Mouse (Mus musculus) neural tube, embryonic 15.5 days (tissue): ENCODE measurements around the gene Ankrd35. TPM values are rescaled to one million over a fixed set of nuclear protein-coding genes. Genes with fewer than 3 reads are reported as not detected.
A peak's percentile ranks its signal among the peaks of the same experiment; 100 is the strongest.
"Not testable (repeated sequence)": the region's sequence is repeated elsewhere in the genome, so short reads cannot be mapped to it uniquely, and the experiment has no call there.

ENCODE experiments used
- ATAC-seq: fragments of 200-750 bp; cut with Nextera tagmentation; 2 replicates; pipeline ENCODE4 v1.8.0; 2017; ENCODE audit warnings: mild to moderate bottlenecking, moderate TSS enrichment, moderate library complexity; ENCODE audit not compliant: low FRiP score
- H3K27ac ChIP-seq: fragments of 300-500 bp; sonication (generic); replicated peaks from 2 replicates; pipeline ENCODE4 v1.5.1; 2015; ENCODE audit warnings: mild to moderate bottlenecking, inconsistent platforms
- H3K27me3 ChIP-seq: fragments of 300-500 bp; sonication (generic); replicated peaks from 2 replicates; pipeline ENCODE4 v1.6.1; 2015; ENCODE audit warnings: inconsistent platforms
- H3K36me3 ChIP-seq: fragments of 300-500 bp; sonication (generic); 2 replicates; pipeline ENCODE4 v1.6.1; 2015; ENCODE audit warnings: inconsistent platforms
- H3K4me1 ChIP-seq: fragments of 300-500 bp; sonication (generic); 2 replicates; pipeline ENCODE4 v1.6.1; 2015; ENCODE audit warnings: inconsistent platforms
- H3K4me2 ChIP-seq: fragments of 300-500 bp; sonication (generic); 2 replicates; pipeline ENCODE4 v1.6.1; 2015; ENCODE audit warnings: inconsistent platforms, mild to moderate bottlenecking, moderate library complexity
- H3K4me3 ChIP-seq: fragments of 300-500 bp; sonication (generic); replicated peaks from 2 replicates; pipeline ENCODE4 v1.5.1; 2015; ENCODE audit warnings: mild to moderate bottlenecking, inconsistent platforms
- H3K9ac ChIP-seq: fragments of 300-500 bp; sonication (generic); replicated peaks from 2 replicates; pipeline ENCODE4 v1.6.1; 2015; ENCODE audit warnings: mild to moderate bottlenecking, inconsistent platforms
- H3K9me3 ChIP-seq: fragments of 300-500 bp; sonication (generic); replicated peaks from 2 replicates; pipeline ENCODE4 v1.6.1; 2016; ENCODE audit warnings: inconsistent platforms
- WGBS: fragments of 180-500 bp; shearing (Covaris S2); methylation state at CpG from one replicate; pipeline ENCODE4 v1.1.7; 2015; ENCODE audit warnings: mixed read lengths; 5-methylcytosine and 5-hydroxymethylcytosine counted together
- polyA plus RNA-seq: library from polyadenylated mRNA; unstranded; fragments of >200 nt; fragmentation: Nextera tagmentation; extraction: Ambion mirVana; gene quantifications from 2 replicates; pipeline ENCODE4 v1.2.1, GENCODE M21; 2015

The Ankrd35 gene
- polyA plus RNA-seq, 1 experiment from 2014 or later, result 2.3 TPM

DNA sequence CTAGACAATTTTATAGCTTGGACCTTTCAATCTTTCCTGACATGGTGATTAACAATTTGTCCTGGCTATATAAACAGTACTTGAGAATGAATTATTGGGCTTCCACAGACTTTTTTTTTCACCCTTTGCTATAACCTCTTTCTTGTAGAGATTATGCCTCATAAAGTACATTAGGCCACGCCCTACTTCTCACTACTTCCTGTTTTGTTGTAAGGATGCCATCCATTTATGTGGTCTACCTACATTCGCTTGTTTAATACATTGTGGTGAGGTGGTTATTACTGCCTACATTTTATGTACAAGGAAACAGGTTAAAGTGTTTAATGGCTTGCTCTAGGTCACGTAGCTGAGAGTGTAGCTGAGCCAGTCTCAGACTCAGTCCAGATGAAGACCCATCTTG lies 5.2 kb downstream of the Ankrd35 start:
- no peak overlapping the region for H3K27ac ChIP-seq
- no peaks in the 10 kb centered on the region for H3K9me3 ChIP-seq
- 76% methylated on average over 3 of the region's 3 CpGs for WGBS
- H3K4me1 ChIP-seq, result peaks cover 6% of the 10 kb centered on the region
- H3K36me3 ChIP-seq, result no peaks in the 10 kb centered on the region
- peaks cover 9% of the 10 kb centered on the region; the same call in 1 of the 2 replicates for H3K27me3 ChIP-seq
- H3K9ac ChIP-seq, result no peak overlapping the region
- no peak overlapping the region for H3K4me3 ChIP-seq
- no peak overlapping the region for H3K4me2 ChIP-seq
- no peak for ATAC-seq

DNA sequence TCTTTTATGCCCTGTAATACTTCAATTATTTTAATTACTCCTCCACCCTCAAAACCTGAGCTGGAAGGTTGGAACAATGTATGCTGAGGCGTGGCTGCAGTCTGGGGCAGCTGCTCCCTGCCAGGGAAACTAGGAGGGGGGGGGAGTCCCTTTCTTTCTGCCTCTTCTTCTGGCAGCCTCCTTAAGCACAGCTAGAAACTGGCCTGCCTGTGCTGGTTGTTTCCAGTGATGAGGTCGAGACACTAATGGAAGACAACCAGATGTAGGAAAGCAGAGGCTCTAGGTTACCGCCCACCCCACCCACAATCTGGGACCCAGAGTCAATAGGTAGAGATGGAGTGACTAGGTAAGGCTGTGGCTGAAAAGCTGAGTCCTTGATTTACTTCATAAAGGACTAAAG lies 5.8 kb downstream of the Ankrd35 start:
- ATAC-seq, result no peak
- Histone ChIP-seq H3K27me3 (peaks cover 12% of the 10 kb centered on the region; the same call in 1 of the 2 replicates), H3K36me3 (no peaks in the 10 kb centered on the region), H3K9ac (no peak overlapping the region), H3K9me3 (no peaks in the 10 kb centered on the region), H3K27ac (no peak overlapping the region), H3K4me2 (no peak overlapping the region), H3K4me3 (no peak overlapping the region), H3K4me1 (peaks cover under 1% of the 10 kb centered on the region; the same call in 1 of the 2 replicates)
- WGBS, result 23% methylated on average over 3 of the region's 3 CpGs

DNA sequence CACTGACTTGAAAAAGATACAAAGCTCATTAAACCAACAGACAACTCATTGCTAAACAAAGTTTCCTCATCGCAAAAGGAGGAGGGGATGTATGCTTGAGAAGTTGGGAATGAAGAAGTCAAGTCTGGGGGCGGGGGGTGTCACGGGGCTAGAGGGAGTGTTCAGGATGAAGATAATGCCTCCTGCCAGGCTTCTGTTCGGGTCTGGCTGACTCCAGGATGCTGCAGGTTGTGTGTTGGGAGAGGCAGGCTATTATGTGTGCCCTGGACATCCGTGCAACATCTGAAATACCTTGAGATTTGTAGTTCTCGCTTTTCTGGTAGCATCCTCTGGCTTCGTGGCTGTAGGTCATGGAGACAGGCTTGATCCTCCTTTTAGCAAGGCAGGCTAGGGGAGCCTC lies 8.5 kb downstream of the Ankrd35 start:
- H3K27ac ChIP-seq, result no peak overlapping the region
- no peaks in the 10 kb centered on the region for H3K9me3 ChIP-seq
- no peak for ATAC-seq
- H3K4me2 ChIP-seq, result no peak overlapping the region
- no peaks in the 10 kb centered on the region for H3K36me3 ChIP-seq
- H3K4me1 ChIP-seq, result no peaks in the 10 kb centered on the region
- 62% methylated on average over 7 of the region's 7 CpGs for WGBS
- 0 out of 2 replicates have a peak, but pooled peaks cover 10% of the 10 kb centered on the region for H3K27me3 ChIP-seq
- no peak overlapping the region for H3K9ac ChIP-seq
- no peak overlapping the region for H3K4me3 ChIP-seq

DNA sequence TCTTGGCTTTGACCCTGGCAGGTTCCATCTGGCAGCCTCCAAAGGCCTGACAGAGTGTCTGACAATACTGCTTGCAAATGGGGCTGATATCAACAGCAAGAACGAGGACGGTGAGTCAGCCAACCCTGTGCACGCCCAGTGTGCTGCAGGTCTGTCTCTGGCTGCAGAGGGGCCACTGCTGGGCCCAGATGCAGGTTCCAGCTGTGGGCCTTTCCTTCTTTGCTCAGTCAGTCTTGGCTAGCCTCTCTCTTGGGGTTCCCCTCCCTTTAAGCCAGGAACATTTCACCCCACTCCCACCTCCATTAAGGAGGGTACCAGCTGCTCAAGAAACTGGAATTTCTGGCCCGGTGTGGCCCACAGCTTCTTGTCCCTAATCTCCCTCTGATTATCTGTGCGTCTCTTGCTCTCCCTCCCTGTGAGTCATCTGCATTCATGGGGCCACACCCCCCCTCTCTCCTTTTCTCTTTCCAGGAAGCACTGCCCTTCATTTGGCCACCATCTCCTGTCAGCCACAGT lies 9.3 kb downstream of the Ankrd35 start:
- no peaks in the 10 kb centered on the region for H3K36me3 ChIP-seq
- H3K4me1 ChIP-seq, result no peaks in the 10 kb centered on the region
- H3K27ac ChIP-seq, result no peak overlapping the region
- no peaks in the 10 kb centered on the region for H3K9me3 ChIP-seq
- no peak overlapping the region for H3K4me2 ChIP-seq
- 29% methylated on average over 5 of the region's 5 CpGs for WGBS
- ATAC-seq, result no peak
- H3K4me3 ChIP-seq, result no peak overlapping the region
- H3K9ac ChIP-seq, result no peak overlapping the region
- peaks cover 15% of the 10 kb centered on the region for H3K27me3 ChIP-seq

DNA sequence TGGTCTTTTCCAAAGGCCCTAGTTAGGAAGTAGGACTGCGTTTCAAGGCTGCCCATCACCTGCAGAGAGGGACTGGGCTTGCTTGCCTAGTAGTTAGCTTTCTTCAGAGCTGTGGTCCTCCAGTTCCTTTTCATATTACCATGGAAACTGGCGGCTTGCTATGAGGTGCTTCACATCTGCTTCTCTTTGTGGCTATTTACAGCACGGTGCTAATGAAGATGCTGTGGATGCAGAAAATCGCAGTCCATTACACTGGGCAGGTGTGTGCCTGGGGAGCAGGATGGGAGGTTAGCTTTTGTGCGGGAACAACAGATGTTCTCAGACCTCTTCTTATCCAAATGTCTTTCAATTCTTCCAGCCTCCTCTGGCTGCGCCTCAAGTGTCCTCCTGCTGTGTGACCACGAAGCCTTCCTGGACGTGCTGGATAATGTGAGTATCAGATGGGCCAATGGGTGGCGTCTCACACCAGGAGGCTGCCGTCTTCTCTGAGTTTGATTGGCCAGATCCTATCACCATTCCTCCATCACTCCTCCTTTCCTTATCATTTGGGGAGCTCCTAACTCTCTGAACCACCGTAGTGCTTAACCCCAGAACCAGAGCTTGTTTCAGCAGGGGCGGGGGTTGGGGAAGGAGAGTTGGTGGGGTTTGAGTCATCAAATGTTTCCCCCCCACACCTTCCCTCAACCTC lies 10.5 kb downstream of the Ankrd35 start:
- ATAC-seq, result peak; percentile 27; the same call in 1 of the 2 replicates
- Histone ChIP-seq H3K4me3 (no peak overlapping the region), H3K27me3 (peaks cover 21% of the 10 kb centered on the region), H3K9me3 (no peaks in the 10 kb centered on the region), H3K4me2 (no peak overlapping the region), H3K36me3 (no peaks in the 10 kb centered on the region), H3K9ac (no peak overlapping the region), H3K27ac (no peak overlapping the region), H3K4me1 (peaks cover 9% of the 10 kb centered on the region)
- WGBS, result 20% methylated on average over 12 of the region's 12 CpGs

DNA sequence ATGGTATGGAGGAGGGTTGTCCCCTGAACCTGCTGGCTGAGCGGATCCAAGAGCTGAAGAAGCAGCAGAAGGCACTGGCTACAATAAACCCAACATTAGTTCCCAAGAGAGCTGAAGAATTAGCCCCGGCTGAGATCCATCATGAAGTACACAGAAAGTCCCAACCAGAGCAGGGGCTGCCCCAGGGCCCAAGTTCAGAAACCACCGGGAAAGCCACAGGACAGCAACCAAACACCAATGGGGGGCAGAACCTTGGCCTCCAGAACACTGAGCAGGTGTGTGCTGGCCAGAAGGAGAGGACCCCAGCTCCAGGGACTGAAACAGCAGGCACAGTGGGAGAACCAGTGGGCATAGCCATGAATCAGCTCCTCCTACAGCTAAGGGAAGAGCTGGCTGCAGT lies 13.6 kb downstream of the Ankrd35 start:
- Histone ChIP-seq H3K4me2 (no peak overlapping the region), H3K4me3 (no peak overlapping the region), H3K9ac (no peak overlapping the region), H3K27me3 (peaks cover 21% of the 10 kb centered on the region), H3K27ac (no peak overlapping the region), H3K4me1 (peaks cover 9% of the 10 kb centered on the region), H3K9me3 (no peaks in the 10 kb centered on the region), H3K36me3 (no peaks in the 10 kb centered on the region)
- no peak for ATAC-seq
- 85% methylated on average over 3 of the region's 3 CpGs for WGBS

DNA sequence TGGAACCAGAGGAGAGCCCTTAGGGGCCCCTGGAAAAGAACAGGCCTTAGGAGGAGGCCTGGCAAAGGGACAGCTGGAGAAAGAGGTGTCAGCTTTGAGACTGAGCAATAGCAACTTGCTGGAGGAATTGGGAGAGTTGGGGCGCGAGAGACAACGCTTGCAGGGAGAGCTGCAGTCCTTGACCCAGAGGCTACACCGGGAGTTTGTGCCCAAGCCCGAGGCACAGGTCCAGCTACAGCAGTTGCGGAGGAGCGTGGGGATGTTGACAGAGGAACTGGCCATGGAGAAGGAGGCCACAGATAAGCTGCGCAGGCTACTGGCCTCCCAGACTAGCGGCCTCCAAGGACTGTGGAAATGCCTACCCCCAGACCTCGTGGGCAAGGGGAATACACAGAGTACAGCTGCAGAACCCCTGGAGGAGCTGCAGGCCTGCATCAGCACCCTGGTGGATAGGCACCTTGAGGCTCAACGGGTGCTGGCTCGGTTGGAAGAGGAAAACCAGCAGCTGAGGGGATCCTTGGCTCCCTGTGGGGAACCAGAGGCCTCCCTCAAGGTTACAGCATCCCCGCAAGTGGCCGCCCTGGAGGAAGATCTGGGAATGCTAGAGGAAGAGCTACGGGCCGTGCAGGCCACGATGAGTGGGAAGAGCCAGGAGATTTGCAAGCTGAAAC lies 14.4 kb downstream of the Ankrd35 start:
- ATAC-seq, result no peak
- Histone ChIP-seq H3K27ac (no peak overlapping the region), H3K4me3 (peak overlapping the region; percentile 20; the same call in 1 of the 2 replicates), H3K9me3 (no peaks in the 10 kb centered on the region), H3K9ac (no peak overlapping the region), H3K36me3 (no peaks in the 10 kb centered on the region), H3K27me3 (peaks cover 21% of the 10 kb centered on the region), H3K4me2 (peak overlapping the region; percentile 53), H3K4me1 (peaks cover 9% of the 10 kb centered on the region)
- WGBS, result 60% methylated on average over 17 of the region's 17 CpGs

DNA sequence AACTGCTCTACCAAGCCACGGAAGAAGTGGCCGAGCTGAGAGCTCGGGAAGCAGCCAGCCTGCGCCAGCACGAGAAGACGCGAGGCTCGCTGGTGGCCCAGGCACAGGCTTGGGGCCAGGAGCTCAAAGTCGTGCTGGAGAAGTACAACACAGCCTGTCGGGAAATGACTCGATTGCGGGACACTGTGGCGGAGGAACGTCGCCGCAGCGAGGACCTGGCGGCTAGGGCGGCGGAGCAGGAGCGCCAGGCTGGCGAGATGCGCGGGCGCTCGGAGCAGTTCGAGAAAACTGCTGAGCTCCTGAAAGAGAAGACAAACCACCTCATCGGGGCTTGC lies 14.9 kb downstream of the Ankrd35 start:
- H3K4me2 ChIP-seq, result peak overlapping the region; percentile 53
- H3K4me3 ChIP-seq, result peak overlapping the region; percentile 20
- H3K27ac ChIP-seq, result no peak overlapping the region
- no peak for ATAC-seq
- H3K9ac ChIP-seq, result peak overlapping the region; percentile 23; the same call in 1 of the 2 replicates
- H3K9me3 ChIP-seq, result no peaks in the 10 kb centered on the region
- H3K4me1 ChIP-seq, result peaks cover 9% of the 10 kb centered on the region
- no peaks in the 10 kb centered on the region for H3K36me3 ChIP-seq
- H3K27me3 ChIP-seq, result peaks cover 21% of the 10 kb centered on the region
- WGBS, result 25% methylated on average over 28 of the region's 28 CpGs

DNA sequence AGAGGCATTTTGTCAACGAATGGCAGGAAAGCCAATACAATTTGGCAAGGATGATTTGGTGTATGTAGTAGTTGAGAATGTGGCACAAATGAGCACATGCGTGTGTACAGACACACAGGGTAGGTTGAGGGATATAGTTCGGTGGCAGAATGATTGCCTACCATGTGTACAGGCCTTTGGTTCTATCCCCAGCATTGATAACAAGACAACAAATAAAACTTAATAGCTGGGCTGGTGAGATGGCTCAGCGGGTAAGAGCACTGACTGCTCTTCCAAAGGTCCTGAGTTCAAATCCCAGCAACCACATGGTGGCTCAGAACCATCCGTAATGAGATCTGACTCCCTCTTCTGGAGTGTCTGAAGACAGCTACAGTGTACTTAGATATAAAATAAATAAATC lies 16.1 kb downstream of the Ankrd35 start:
- 94% methylated on average over 5 of the region's 5 CpGs for WGBS
- not testable (repeated sequence) for H3K27ac ChIP-seq, H3K36me3 ChIP-seq, H3K4me3 ChIP-seq, ATAC-seq, H3K9me3 ChIP-seq, H3K4me1 ChIP-seq, H3K9ac ChIP-seq, H3K4me2 ChIP-seq
- peaks cover 14% of the 10 kb centered on the region for H3K27me3 ChIP-seq

DNA sequence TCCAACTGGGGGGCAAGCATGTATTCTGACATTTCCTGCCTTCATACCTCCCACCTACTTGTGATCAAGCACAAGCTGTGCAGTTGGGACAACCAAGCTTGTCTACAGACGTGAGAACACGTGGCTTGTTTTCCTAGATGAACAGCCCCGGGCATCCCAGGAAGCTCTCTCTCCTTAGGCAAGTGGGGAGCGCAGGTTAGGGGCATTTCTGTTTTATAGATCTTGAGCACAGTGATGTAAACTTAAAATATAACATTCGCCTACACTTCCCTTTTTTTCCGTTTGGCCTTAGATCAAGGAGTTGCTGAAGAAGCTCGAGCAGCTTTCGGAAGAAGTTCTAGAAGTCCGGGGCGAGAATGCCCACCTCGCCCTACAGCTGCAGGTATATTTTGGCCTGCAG lies 18.9 kb downstream of the Ankrd35 start:
- Histone ChIP-seq H3K36me3 (no peaks in the 10 kb centered on the region), H3K4me2 (no peak overlapping the region), H3K27me3 (peaks cover 8% of the 10 kb centered on the region), H3K27ac (no peak overlapping the region), H3K9ac (no peak overlapping the region), H3K4me3 (no peak overlapping the region), H3K9me3 (no peaks in the 10 kb centered on the region), H3K4me1 (peaks cover 9% of the 10 kb centered on the region)
- ATAC-seq, result no peak
- 92% methylated on average over 11 of the region's 11 CpGs for WGBS

DNA sequence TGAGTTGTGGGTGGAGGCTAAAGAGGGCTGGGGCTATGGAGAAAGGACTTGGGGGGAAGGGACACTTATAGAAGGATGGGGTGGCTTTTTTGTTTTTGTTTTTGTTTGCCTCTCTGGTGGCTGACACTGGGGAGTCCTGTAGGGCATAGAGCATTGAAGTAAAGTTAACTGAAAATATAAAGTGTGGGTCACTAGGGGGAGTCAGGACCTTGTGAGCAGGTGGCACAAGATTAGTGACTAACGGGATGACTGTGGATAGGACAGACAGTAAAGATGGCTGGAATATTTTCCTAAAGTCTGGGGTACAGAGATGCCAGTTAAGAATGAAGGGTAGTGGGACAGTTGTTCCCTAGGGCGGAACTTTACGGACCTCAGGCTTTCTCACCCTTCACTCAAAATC lies 20.4 kb downstream of the Ankrd35 start:
- H3K9me3 ChIP-seq, result no peaks in the 10 kb centered on the region
- H3K4me3 ChIP-seq, result no peak overlapping the region
- H3K4me1 ChIP-seq, result peaks cover 1% of the 10 kb centered on the region
- ATAC-seq, result no peak
- 58% methylated on average over 3 of the region's 3 CpGs for WGBS
- H3K4me2 ChIP-seq, result no peak overlapping the region
- no peak overlapping the region for H3K9ac ChIP-seq
- H3K27ac ChIP-seq, result no peak overlapping the region
- H3K27me3 ChIP-seq, result no peaks in the 10 kb centered on the region
- H3K36me3 ChIP-seq, result no peaks in the 10 kb centered on the region

DNA sequence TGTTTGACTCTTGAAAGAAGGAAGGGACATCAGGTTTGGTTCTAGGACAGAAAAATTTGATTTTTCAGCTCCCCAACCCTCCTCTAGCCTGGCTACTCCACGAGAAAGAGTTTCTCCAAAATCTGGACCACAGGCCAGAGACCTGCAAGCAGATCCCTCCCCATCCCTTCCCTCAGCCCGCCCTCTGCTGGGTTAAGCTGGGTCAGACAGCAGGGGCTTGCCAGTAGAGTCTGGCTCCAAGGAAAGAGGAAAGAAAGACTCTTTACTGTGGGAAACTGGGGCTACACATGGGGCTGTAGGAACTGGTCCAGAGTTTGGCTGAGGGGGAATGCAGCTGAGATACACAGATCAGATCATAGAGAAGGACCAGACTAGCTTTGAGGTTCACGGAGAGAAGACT lies 22.6 kb downstream of the Ankrd35 start:
- no peak for ATAC-seq
- Histone ChIP-seq H3K27me3 (no peaks in the 10 kb centered on the region), H3K9me3 (no peaks in the 10 kb centered on the region), H3K4me2 (no peak overlapping the region), H3K27ac (no peak overlapping the region), H3K4me3 (no peak overlapping the region), H3K36me3 (no peaks in the 10 kb centered on the region), H3K9ac (no peak overlapping the region), H3K4me1 (peaks cover 9% of the 10 kb centered on the region)
- 23% methylated on average over 3 of the region's 3 CpGs for WGBS
